Mouse (Mus musculus): Measurements from ENCODE around the gene Ptprm.

GRCm38 (mm10) chr17:66813346-66813745, 540.9 kb downstream of the Ptprm start:
- TF ChIP-seq EP300 (IDR thresholded peaks at IDR 0.05; ENCODE audit: low read depth in 1 of 2, low read length in 2 of 2) (no peak), CTCF (IDR thresholded peaks at IDR 0.05 in 2 of 3, conservative IDR thresholded peaks at IDR 0.05 in 1 of 3; ENCODE audit: control insufficient read depth in 1 of 3, insufficient read depth in 1 of 3, low read depth in 2 of 3, low read length in 3 of 3, poor library complexity in 1 of 3, severe bottlenecking in 1 of 3) (no peak), NELFE (IDR thresholded peaks at IDR 0.05; ENCODE audit: low read depth, low read length) (no peak), POLR2A (IDR thresholded peaks at IDR 0.05; ENCODE audit: control insufficient read depth in 1 of 2, insufficient read depth in 1 of 2, low read depth in 1 of 2, low read length in 2 of 2, poor library complexity in 1 of 2) (no peak), MAFK (IDR thresholded peaks at IDR 0.05; ENCODE audit: borderline replicate concordance, low read depth, low read length) (no peak), KAT2A (conservative IDR thresholded peaks at IDR 0.05; ENCODE audit: low read depth, low read length) (no peak), RCOR1 (IDR thresholded peaks at IDR 0.05; ENCODE audit: low read depth, low read length) (no peak), GATA1 (IDR thresholded peaks at IDR 0.05; ENCODE audit: low read depth, low read length) (no peak), TBP (IDR thresholded peaks at IDR 0.05; ENCODE audit: low read depth, low read length) (no peak), CHD2 (IDR thresholded peaks at IDR 0.05; ENCODE audit: low read length) (no peak), POLR2AphosphoS5 (IDR thresholded peaks at IDR 0.05; ENCODE audit: borderline replicate concordance, low read depth, low read length) (no peak), ELF1 (IDR thresholded peaks at IDR 0.05; ENCODE audit: low read depth, low read length) (no peak), E2F4 (IDR thresholded peaks at IDR 0.05; ENCODE audit: borderline replicate concordance, low read depth, low read length) (no peak), UBTF (IDR thresholded peaks at IDR 0.05; ENCODE audit: borderline replicate concordance, insufficient read depth, low read depth, low read length) (no peak)
